Mouse (Mus musculus): ENCODE results near the gene Limch1.

DNA sequence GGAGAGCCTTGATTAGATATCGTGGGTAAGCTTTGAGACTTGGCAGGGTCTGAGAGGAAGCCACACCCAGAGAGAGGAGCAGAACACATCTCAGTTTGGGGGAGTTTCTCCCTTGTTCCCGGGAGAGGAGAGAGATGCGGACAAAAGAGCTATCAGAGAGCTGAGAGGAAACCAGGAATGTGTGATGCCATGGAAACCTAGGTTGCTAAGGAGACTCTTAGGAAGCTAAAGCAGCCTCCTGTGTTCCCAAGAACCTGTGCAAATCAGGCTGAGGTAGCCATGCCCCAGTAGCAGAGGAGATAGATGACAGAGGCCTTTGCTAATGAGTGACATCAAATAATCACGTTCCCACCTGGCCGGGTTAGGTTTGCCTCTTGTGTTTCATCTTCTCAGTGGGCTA is 119.6 kb downstream of the Limch1 start:
- TF ChIP-seq CTCF (conservative IDR thresholded peaks at IDR 0.05; ENCODE audit: low read length): no peak
- TF ChIP-seq POU5F1 (IDR thresholded peaks at IDR 0.05; ENCODE audit: borderline replicate concordance, low read length): no peak
- no peak for TF ChIP-seq NANOG (IDR thresholded peaks at IDR 0.05; ENCODE audit: borderline replicate concordance, low read length)
